Mouse (Mus musculus) embryo, embryonic 10 days (tissue): ENCODE measurements around the gene Spata13.

Experiments
- DNase-seq: peaks from one replicate; pipeline ENCODE4 v3.0.0-alpha.2; 2015; ENCODE audit warnings: low spot score

Spata13 gene

GRCm38 (mm10) chr14:60784427-60785315, 150.9 kb downstream of the Spata13 start, which contains the start of gene Mipep:
TSS of gene Mipep (plus strand) at chr14:60784573.
- peak; percentile 96 for DNase-seq

- peak; percentile 73 for DNase-seq
These were observed 156.3 kb downstream of the Spata13 start for GRCm38 (mm10) chr14:60790103-60790502.

GRCm38 (mm10) chr14:60796600-60797322, 163.0 kb downstream of the Spata13 start:
- DNase-seq, result no peak

- no peak for DNase-seq
These were observed 163.8 kb downstream of the Spata13 start for GRCm38 (mm10) chr14:60797596-60797995.

GRCm38 (mm10) chr14:60798721-60799120, 164.9 kb downstream of the Spata13 start:
- DNase-seq, result no peak

GRCm38 (mm10) chr14:60799762-60800728, 166.2 kb downstream of the Spata13 start:
- peak; percentile 74 for DNase-seq

- DNase-seq, result no peak
These were observed 168.2 kb downstream of the Spata13 start for GRCm38 (mm10) chr14:60802026-60802425.

- DNase-seq, result no peak
These were observed 171.2 kb downstream of the Spata13 start for GRCm38 (mm10) chr14:60804978-60805377.

- DNase-seq, result no peak
These were observed 172.1 kb downstream of the Spata13 start for GRCm38 (mm10) chr14:60805871-60806270.

GRCm38 (mm10) chr14:60806891-60807344, 173.1 kb downstream of the Spata13 start:
- DNase-seq, result peak; percentile 58

- DNase-seq, result no peak
These were observed 176.1 kb downstream of the Spata13 start for GRCm38 (mm10) chr14:60809881-60810280.

GRCm38 (mm10) chr14:60811547-60811946, 177.7 kb downstream of the Spata13 start:
- no peak for DNase-seq
